Mouse (Mus musculus): ENCODE results near the gene Larp1.
"Not testable (repeated sequence)": the region's sequence is repeated elsewhere in the genome, so short reads cannot be mapped to it uniquely, and the experiment has no call there.

The Larp1 gene

GRCm38 (mm10) chr11:58028981-58029380, 20.1 kb downstream of the Larp1 start:
- no peak for DNase-seq (ENCODE audit: low spot score in 2 of 2)

GRCm38 (mm10) chr11:58029869-58030268, 21.0 kb downstream of the Larp1 start:
- DNase-seq (ENCODE audit: low spot score in 2 of 2) = no peak

- no peak for DNase-seq (ENCODE audit: low spot score in 2 of 2)
Measured at GRCm38 (mm10) chr11:58031176-58031575, 22.3 kb downstream of the Larp1 start.

- DNase-seq (ENCODE audit: low spot score in 2 of 2) = peak; percentile 61
Measured at GRCm38 (mm10) chr11:58033635-58034034, 24.8 kb downstream of the Larp1 start.

- no peak for DNase-seq (ENCODE audit: low spot score in 2 of 2)
Measured at GRCm38 (mm10) chr11:58039027-58039426, 30.2 kb downstream of the Larp1 start.

- no peak for DNase-seq (ENCODE audit: low spot score in 2 of 2)
Measured at GRCm38 (mm10) chr11:58042861-58043431, 34.1 kb downstream of the Larp1 start.

GRCm38 (mm10) chr11:58046438-58046837, 37.6 kb downstream of the Larp1 start:
- DNase-seq (ENCODE audit: low spot score in 2 of 2) = no peak

GRCm38 (mm10) chr11:58057455-58057854, 48.6 kb downstream of the Larp1 start:
- peak in 1 of 2 experiments; percentile 23 for DNase-seq (ENCODE audit: low spot score in 2 of 2)

GRCm38 (mm10) chr11:58059752-58060151, 50.9 kb downstream of the Larp1 start:
- not testable (repeated sequence) for DNase-seq (ENCODE audit: low spot score in 2 of 2)

GRCm38 (mm10) chr11:58061218-58061617, 52.4 kb downstream of the Larp1 start:
- DNase-seq (ENCODE audit: low spot score in 2 of 2) = not testable (repeated sequence)

GRCm38 (mm10) chr11:58062586-58062985, 53.7 kb downstream of the Larp1 start:
- no peak for DNase-seq (ENCODE audit: low spot score in 2 of 2)

GRCm38 (mm10) chr11:58065025-58065424, 56.2 kb downstream of the Larp1 start:
- DNase-seq (ENCODE audit: low spot score in 2 of 2) = no peak

- no peak for DNase-seq (ENCODE audit: low spot score in 2 of 2)
Measured at GRCm38 (mm10) chr11:58072978-58073377, 64.1 kb downstream of the Larp1 start.

- DNase-seq (ENCODE audit: low spot score in 2 of 2) = no peak
Measured at GRCm38 (mm10) chr11:58077270-58077669, 68.4 kb downstream of the Larp1 start.

- no peak for DNase-seq (ENCODE audit: low spot score in 2 of 2)
Measured at GRCm38 (mm10) chr11:58081716-58082115, 72.9 kb downstream of the Larp1 start.

- DNase-seq (ENCODE audit: low spot score in 2 of 2) = peak; percentile 24 to 25
Measured at GRCm38 (mm10) chr11:58092541-58092940, 83.7 kb downstream of the Larp1 start.

GRCm38 (mm10) chr11:58093021-58093528, 84.2 kb downstream of the Larp1 start, which contains the start of gene Gm12248:
Gm12248 (minus strand) TSS chr11:58093134.
- peak; percentile 54 to 68 for DNase-seq (ENCODE audit: low spot score in 2 of 2)

GRCm38 (mm10) chr11:58094766-58095165, 85.9 kb downstream of the Larp1 start:
- DNase-seq (ENCODE audit: low spot score in 2 of 2) = no peak

GRCm38 (mm10) chr11:58095561-58095960, 86.7 kb downstream of the Larp1 start:
- DNase-seq (ENCODE audit: low spot score in 2 of 2) = no peak

GRCm38 (mm10) chr11:58096160-58096559, 87.3 kb downstream of the Larp1 start:
- DNase-seq (ENCODE audit: low spot score in 2 of 2) = no peak

- DNase-seq (ENCODE audit: low spot score in 2 of 2) = peak in 1 of 2 experiments; percentile 14
Measured at GRCm38 (mm10) chr11:58096821-58097620, 88.2 kb downstream of the Larp1 start.

- no peak for DNase-seq (ENCODE audit: low spot score in 2 of 2)
Measured at GRCm38 (mm10) chr11:58097621-58098365, 88.9 kb downstream of the Larp1 start.
